Mouse (Mus musculus): ENCODE measurements around the gene Soat2. TPM values are rescaled to one million over a fixed set of nuclear protein-coding genes. Genes with fewer than 3 reads are reported as not detected.
A peak's percentile ranks its signal among the peaks of the same experiment; 100 is the strongest.

Gene Soat2
- polyA plus RNA-seq, 1 experiment from 2014 or later = 13.6 TPM

GRCm38 (mm10) chr15:102205779-102206178, 55.5 kb downstream of the Soat2 start:
- peaks cover 41% of the 10 kb centered on the region for H3K36me3 ChIP-seq (replicated peaks; ENCODE audit: insufficient read depth, low read length)
- WGBS (ENCODE audit: insufficient replicate concordance) = 62% methylated on average over 8 of the region's 8 CpGs
- H3K27ac ChIP-seq (ENCODE audit: low read depth) = no peak overlapping the region

DNA sequence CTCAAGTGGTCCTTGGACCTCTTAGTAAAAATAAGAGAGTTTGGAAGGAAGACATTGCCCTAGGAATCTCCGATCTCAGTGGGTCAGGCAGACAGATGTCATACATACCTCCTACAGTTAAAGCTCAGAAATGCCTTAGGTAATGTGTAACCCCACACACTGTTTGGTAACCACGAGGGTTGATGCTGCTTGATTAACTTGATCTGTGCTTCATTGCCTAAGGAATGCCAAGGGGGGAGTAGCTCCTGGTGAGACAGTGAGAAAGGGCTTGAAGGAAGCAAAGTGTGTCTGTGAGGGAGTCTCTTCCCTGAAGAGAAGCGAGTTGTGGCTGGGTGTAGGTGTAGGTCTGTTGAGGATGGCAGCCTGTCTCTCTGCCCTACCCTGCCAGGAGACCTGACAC, 57.0 kb downstream of the Soat2 start:
- TF ChIP-seq CTCF (IDR thresholded peaks at IDR 0.05; ENCODE audit: low read depth) (no peak), EP300 (IDR thresholded peaks at IDR 0.05; ENCODE audit: low read depth) (no peak)
- Histone ChIP-seq H3K27ac (ENCODE audit: low read depth) (no peak overlapping the region), H3K4me2 (ENCODE audit: low read depth, low read length) (no peak overlapping the region), H3K9me3 (ENCODE audit: low read length) (no peaks in the 10 kb centered on the region), H3K4me3 (ENCODE audit: low read depth, low read length) (no peak overlapping the region), H3K27me3 (ENCODE audit: insufficient read depth, low read length) (no peaks in the 10 kb centered on the region), H3K36me3 (replicated peaks; ENCODE audit: insufficient read depth, low read length) (peaks cover 51% of the 10 kb centered on the region), H3K4me1 (ENCODE audit: insufficient read depth) (peaks cover 32% of the 10 kb centered on the region), H3K9ac (replicated peaks) (0 out of 2 replicates have a peak overlapping the region, but pooled peaks have one; percentile 8)
- no peak for DNase-seq
- no peak for ATAC-seq
- WGBS (ENCODE audit: insufficient replicate concordance) = 73% methylated on average over 3 of the region's 3 CpGs

More at GRCm38 (mm10) chr15:102205779-102206178, 55.5 kb downstream of the Soat2 start:
- Histone ChIP-seq H3K4me2 (ENCODE audit: low read depth, low read length) (peak overlapping the region; percentile 98), H3K9me3 (ENCODE audit: low read length) (no peaks in the 10 kb centered on the region), H3K4me3 (ENCODE audit: low read depth, low read length) (peak overlapping the region; percentile 8; the same call in 1 of the 2 replicates), H3K9ac (replicated peaks) (0 out of 2 replicates have a peak overlapping the region, but pooled peaks have one; percentile 31), H3K4me1 (ENCODE audit: insufficient read depth) (peaks cover 41% of the 10 kb centered on the region), H3K27me3 (ENCODE audit: insufficient read depth, low read length) (no peaks in the 10 kb centered on the region)
- TF ChIP-seq CTCF (IDR thresholded peaks at IDR 0.05; ENCODE audit: low read depth) = no peak
- no peak for ATAC-seq
- no peak for DNase-seq

DNA sequence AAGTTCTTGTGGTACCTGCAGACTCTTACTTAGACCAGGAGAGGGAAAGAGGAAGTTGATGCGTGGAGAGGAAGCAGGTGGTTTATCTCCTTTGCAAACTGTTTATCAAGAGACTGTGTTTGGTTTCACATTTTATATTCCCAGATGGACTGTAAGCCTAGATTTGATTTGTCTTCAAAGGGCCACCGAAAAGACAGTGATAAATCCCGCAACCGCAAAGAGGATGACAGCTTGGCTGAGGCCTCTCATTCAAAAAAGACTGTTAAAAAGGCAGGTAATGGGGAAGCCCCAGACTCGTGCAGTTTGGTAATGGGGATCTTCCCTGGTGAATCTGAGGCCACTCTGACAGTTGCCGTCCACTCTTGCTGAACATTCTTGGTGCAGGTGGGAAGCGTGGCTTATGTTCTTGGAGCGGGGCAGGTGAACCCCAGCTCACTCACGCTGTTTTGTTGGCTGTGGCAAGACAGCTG, 57.8 kb downstream of the Soat2 start:
- DNase-seq (no peak), ATAC-seq (no peak)
- no peaks in the 10 kb centered on the region for H3K27me3 ChIP-seq (ENCODE audit: insufficient read depth, low read length)
- H3K9me3 ChIP-seq (ENCODE audit: low read length) = no peaks in the 10 kb centered on the region
- peaks cover 28% of the 10 kb centered on the region for H3K4me1 ChIP-seq (ENCODE audit: insufficient read depth)
- H3K27ac ChIP-seq (ENCODE audit: low read depth) = no peak overlapping the region
- H3K4me3 ChIP-seq (ENCODE audit: low read depth, low read length) = no peak overlapping the region
- no peak overlapping the region for H3K4me2 ChIP-seq (ENCODE audit: low read depth, low read length)
- WGBS (ENCODE audit: insufficient replicate concordance) = 56% methylated on average over 9 of the region's 9 CpGs
- H3K36me3 ChIP-seq (replicated peaks; ENCODE audit: insufficient read depth, low read length) = peaks cover 58% of the 10 kb centered on the region
- H3K9ac ChIP-seq (replicated peaks) = no peak overlapping the region
- TF ChIP-seq EP300 (IDR thresholded peaks at IDR 0.05; ENCODE audit: low read depth) (no peak), CTCF (IDR thresholded peaks at IDR 0.05; ENCODE audit: low read depth) (no peak)

GRCm38 (mm10) chr15:102209114-102209513, 58.8 kb downstream of the Soat2 start:
- Histone ChIP-seq H3K36me3 (replicated peaks; ENCODE audit: insufficient read depth, low read length) (peaks cover 68% of the 10 kb centered on the region), H3K4me2 (ENCODE audit: low read depth, low read length) (no peak overlapping the region), H3K9me3 (ENCODE audit: low read length) (no peaks in the 10 kb centered on the region), H3K9ac (replicated peaks) (no peak overlapping the region), H3K4me1 (ENCODE audit: insufficient read depth) (peaks cover 28% of the 10 kb centered on the region), H3K4me3 (ENCODE audit: low read depth, low read length) (no peak overlapping the region), H3K27ac (ENCODE audit: low read depth) (no peak overlapping the region), H3K27me3 (ENCODE audit: insufficient read depth, low read length) (no peaks in the 10 kb centered on the region)
- ATAC-seq (no peak), DNase-seq (no peak)
- 90% methylated on average over 8 of the region's 8 CpGs for WGBS (ENCODE audit: insufficient replicate concordance)
- TF ChIP-seq EP300 (IDR thresholded peaks at IDR 0.05; ENCODE audit: low read depth) (no peak), CTCF (IDR thresholded peaks at IDR 0.05; ENCODE audit: low read depth) (no peak)

DNA sequence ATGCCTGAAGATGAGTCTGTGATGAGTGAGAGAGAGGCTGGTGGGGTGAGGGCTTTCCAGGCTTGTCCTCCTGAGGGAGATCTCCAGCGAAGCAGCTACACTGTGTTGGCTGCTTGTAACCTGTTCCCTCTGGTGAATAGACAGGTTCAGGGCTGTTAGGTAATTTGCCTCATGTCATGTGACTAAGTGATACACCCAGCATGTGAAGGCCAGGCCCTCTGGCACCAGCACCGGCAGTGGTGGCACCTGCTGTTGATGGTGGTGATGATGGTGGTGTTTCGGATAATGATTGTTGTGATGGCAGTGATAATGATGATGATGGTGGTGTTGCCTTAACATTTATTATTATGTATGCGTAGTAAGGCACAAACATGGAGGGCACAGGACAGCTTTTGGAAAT, 60.5 kb downstream of the Soat2 start:
- Histone ChIP-seq H3K4me2 (ENCODE audit: low read depth, low read length) (no peak overlapping the region), H3K4me1 (ENCODE audit: insufficient read depth) (peaks cover 13% of the 10 kb centered on the region), H3K27me3 (ENCODE audit: insufficient read depth, low read length) (no peaks in the 10 kb centered on the region), H3K36me3 (replicated peaks; ENCODE audit: insufficient read depth, low read length) (peaks cover 64% of the 10 kb centered on the region), H3K27ac (ENCODE audit: low read depth) (no peak overlapping the region), H3K9ac (replicated peaks) (no peak overlapping the region), H3K4me3 (ENCODE audit: low read depth, low read length) (no peak overlapping the region), H3K9me3 (ENCODE audit: low read length) (no peaks in the 10 kb centered on the region)
- WGBS (ENCODE audit: insufficient replicate concordance) = 91% methylated on average over 4 of the region's 4 CpGs
- TF ChIP-seq EP300 (IDR thresholded peaks at IDR 0.05; ENCODE audit: low read depth) (no peak), CTCF (IDR thresholded peaks at IDR 0.05; ENCODE audit: low read depth) (no peak)
- peak; percentile 53 for ATAC-seq
- no peak for DNase-seq

- Histone ChIP-seq H3K9ac (replicated peaks) (no peak overlapping the region), H3K27me3 (ENCODE audit: insufficient read depth, low read length) (no peaks in the 10 kb centered on the region), H3K9me3 (ENCODE audit: low read length) (no peaks in the 10 kb centered on the region), H3K4me3 (ENCODE audit: low read depth, low read length) (no peak overlapping the region), H3K36me3 (replicated peaks; ENCODE audit: insufficient read depth, low read length) (peaks cover 58% of the 10 kb centered on the region), H3K4me2 (ENCODE audit: low read depth, low read length) (no peak overlapping the region), H3K27ac (ENCODE audit: low read depth) (no peak overlapping the region), H3K4me1 (ENCODE audit: insufficient read depth) (peaks cover 11% of the 10 kb centered on the region; the same call in 1 of the 2 replicates)
- WGBS (ENCODE audit: insufficient replicate concordance) = 78% methylated on average over 6 of the region's 6 CpGs
- DNase-seq (no peak), ATAC-seq (no peak)
- TF ChIP-seq CTCF (IDR thresholded peaks at IDR 0.05; ENCODE audit: low read depth) = no peak
- no peak for TF ChIP-seq EP300 (IDR thresholded peaks at IDR 0.05; ENCODE audit: low read depth)
Observed at GRCm38 (mm10) chr15:102211895-102212294, 61.6 kb downstream of the Soat2 start.

Other genes with a start within 250 kb of the Soat2 start
- gene Krt4, start 225.8 kb upstream of the Soat2 start, polyA plus RNA-seq (2015; fragmentation: Nextera tagmentation; extraction: Ambion mirVana) = 0.08 TPM in 1 of 2 replicates, not detected in the other
- not detected in 2 replicates for gene Krt79, start 210.2 kb upstream of the Soat2 start, polyA plus RNA-seq (2015; fragmentation: Nextera tagmentation; extraction: Ambion mirVana)
- gene Krt78, start 196.2 kb upstream of the Soat2 start, polyA plus RNA-seq (2015; fragmentation: Nextera tagmentation; extraction: Ambion mirVana) = not detected in 2 replicates
- gene Krt8, start 146.0 kb upstream of the Soat2 start, polyA plus RNA-seq (2015; fragmentation: Nextera tagmentation; extraction: Ambion mirVana) = 125 and 129 TPM in 2 replicates
- 234 and 261 TPM in 2 replicates for gene Krt18, start 122.3 kb upstream of the Soat2 start, polyA plus RNA-seq (2015; fragmentation: Nextera tagmentation; extraction: Ambion mirVana)
- 30.9 and 32.2 TPM in 2 replicates for gene Eif4b, start 76.8 kb upstream of the Soat2 start, polyA plus RNA-seq (2015; fragmentation: Nextera tagmentation; extraction: Ambion mirVana)
- gene Tns2, start 50.1 kb upstream of the Soat2 start, polyA plus RNA-seq (2015; fragmentation: Nextera tagmentation; extraction: Ambion mirVana) = 9.2 TPM in 2 replicates
- 9.2 and 10.0 TPM in 2 replicates for gene Spryd3, start 14.3 kb upstream of the Soat2 start, polyA plus RNA-seq (2015; fragmentation: Nextera tagmentation; extraction: Ambion mirVana)
- 4.8 and 5.9 TPM in 2 replicates for gene Igfbp6, start 6.2 kb upstream of the Soat2 start, polyA plus RNA-seq (2015; fragmentation: Nextera tagmentation; extraction: Ambion mirVana)
- 10.7 and 11.6 TPM in 2 replicates for gene Zfp740, start 52.7 kb downstream of the Soat2 start, polyA plus RNA-seq (2015; fragmentation: Nextera tagmentation; extraction: Ambion mirVana)
- gene Csad, start 54.2 kb downstream of the Soat2 start, polyA plus RNA-seq (2015; fragmentation: Nextera tagmentation; extraction: Ambion mirVana) = 224 and 243 TPM in 2 replicates
- 5.8 and 8.6 TPM in 2 replicates for gene Itgb7, start 81.4 kb downstream of the Soat2 start, polyA plus RNA-seq (2015; fragmentation: Nextera tagmentation; extraction: Ambion mirVana)
- gene Rarg, start 107.0 kb downstream of the Soat2 start, polyA plus RNA-seq (2015; fragmentation: Nextera tagmentation; extraction: Ambion mirVana) = 2.4 and 2.6 TPM in 2 replicates
- not detected in 2 replicates for gene Gm9918, start 120.0 kb downstream of the Soat2 start, polyA plus RNA-seq (2015; fragmentation: Nextera tagmentation; extraction: Ambion mirVana)
- gene Mfsd5, start 128.9 kb downstream of the Soat2 start, polyA plus RNA-seq (2015; fragmentation: Nextera tagmentation; extraction: Ambion mirVana) = 25.4 and 27.4 TPM in 2 replicates
- 7.3 and 7.8 TPM in 2 replicates for gene Espl1, start 145.7 kb downstream of the Soat2 start, polyA plus RNA-seq (2015; fragmentation: Nextera tagmentation; extraction: Ambion mirVana)
- gene Pfdn5, start 175.6 kb downstream of the Soat2 start, polyA plus RNA-seq (2015; fragmentation: Nextera tagmentation; extraction: Ambion mirVana) = 172 and 179 TPM in 2 replicates
- 28.1 and 30.8 TPM in 2 replicates for gene Myg1, start 181.2 kb downstream of the Soat2 start, polyA plus RNA-seq (2015; fragmentation: Nextera tagmentation; extraction: Ambion mirVana)
- 15.6 and 18.8 TPM in 2 replicates for gene Aaas, start 200.2 kb downstream of the Soat2 start, polyA plus RNA-seq (2015; fragmentation: Nextera tagmentation; extraction: Ambion mirVana)
- not detected in 2 replicates for gene Sp7, start 216.7 kb downstream of the Soat2 start, polyA plus RNA-seq (2015; fragmentation: Nextera tagmentation; extraction: Ambion mirVana)

Data from liver, postnatal 0 days (tissue).